Comparison of ENCODE assay signal across 24 mouse cellular contexts in genomic region chr3:28496806-28497502, GRCm38 (mm10).
A peak's percentile ranks its signal among the peaks of the same experiment; 100 is the strongest.
DNase-seq lines count a peak whose midpoint lies in the region; ATAC-seq and TF ChIP-seq lines count a peak whose summit lies in the region.
"Had no signal": no experiment of that assay in that cellular context is flagged by ENCODE, and none has a peak within 500 bp of the region (broad histone marks: within the 10 kb centered on the region; RNA-seq: fewer than 3 reads in every experiment).

No protein-coding gene starts in this region.

- no peak for TF ChIP-seq CTCF in layer of hippocampus, adult 2 months (conservative IDR thresholded peaks at IDR 0.05)
- TF ChIP-seq CTCF in brain, embryonic 14.5 days (IDR thresholded peaks at IDR 0.05; ENCODE audit: borderline replicate concordance, extremely low read depth, insufficient read depth, insufficient read length), result no peak

- H3K36me3 ChIP-seq in forebrain, embryonic 15.5 days, result no peaks in the 10 kb centered on the region
- H3K36me3 ChIP-seq in forebrain, embryonic 11.5 days (ENCODE audit: control insufficient read depth, insufficient read depth, low read length), result no peaks in the 10 kb centered on the region
- H3K36me3 ChIP-seq: kidney, embryonic 15.5 days; liver, embryonic 15.5 days; lung, embryonic 15.5 days; stomach, embryonic 15.5 days had no signal

- peaks cover 18% of the 10 kb centered on the region for H3K4me1 ChIP-seq in forebrain, embryonic 15.5 days
- H3K4me1 ChIP-seq in forebrain, embryonic 11.5 days (replicated peaks; ENCODE audit: control insufficient read depth, insufficient read depth, low read length), result no peaks in the 10 kb centered on the region; the same call in 1 of the 2 replicates
- H3K4me1 ChIP-seq: kidney, embryonic 15.5 days; liver, embryonic 15.5 days; lung, embryonic 15.5 days; stomach, embryonic 15.5 days had no signal

- no peak overlapping the region for H3K4me2 ChIP-seq in forebrain, embryonic 15.5 days (replicated peaks)
- no peak overlapping the region for H3K4me2 ChIP-seq in forebrain, embryonic 11.5 days (ENCODE audit: low read depth, low read length, severe bottlenecking)
- H3K4me2 ChIP-seq: kidney, embryonic 15.5 days; liver, embryonic 15.5 days; lung, embryonic 15.5 days; midbrain, embryonic 13.5 days; stomach, embryonic 15.5 days had no signal

- TF ChIP-seq POLR2A in brain, embryonic 14.5 days (IDR thresholded peaks at IDR 0.05; ENCODE audit: borderline replicate concordance, extremely low read depth, insufficient read depth, insufficient read length, poor library complexity, severe bottlenecking), result no peak

- 17% methylated on average over 3 of the region's 3 CpGs for WGBS in forebrain, embryonic 15.5 days
- 30% methylated on average over 3 of the region's 3 CpGs for WGBS in forebrain, embryonic 11.5 days

- H3K9ac ChIP-seq in forebrain, embryonic 15.5 days (replicated peaks), result no peak overlapping the region
- no peak overlapping the region for H3K9ac ChIP-seq in forebrain, embryonic 11.5 days (ENCODE audit: low read length)
- H3K9ac ChIP-seq: kidney, embryonic 15.5 days; liver, embryonic 15.5 days; lung, embryonic 15.5 days; midbrain, embryonic 13.5 days; stomach, embryonic 15.5 days had no signal

- H3K27me3 ChIP-seq in forebrain, embryonic 15.5 days, result no peaks in the 10 kb centered on the region
- H3K27me3 ChIP-seq in forebrain, embryonic 11.5 days (ENCODE audit: control insufficient read depth, insufficient read depth, low read length), result no peaks in the 10 kb centered on the region
- H3K27me3 ChIP-seq: kidney, embryonic 15.5 days; liver, embryonic 15.5 days; lung, embryonic 15.5 days; megakaryocyte, embryonic 14.5 days; midbrain, embryonic 13.5 days; stomach, embryonic 15.5 days had no signal

- H3K4me3 ChIP-seq in forebrain, embryonic 15.5 days, result no peak overlapping the region
- no peak overlapping the region for H3K4me3 ChIP-seq in forebrain, embryonic 11.5 days (ENCODE audit: low read depth, low read length)
- no peak overlapping the region for H3K4me3 ChIP-seq in layer of hippocampus, adult 2 months
- H3K4me3 ChIP-seq: erythroblast, embryonic 14.5 days; kidney, embryonic 15.5 days; liver, embryonic 15.5 days; lung, embryonic 15.5 days; megakaryocyte, embryonic 14.5 days; midbrain, embryonic 13.5 days; stomach, embryonic 15.5 days had no signal

- peak overlapping the region; percentile 51 for H3K27ac ChIP-seq in forebrain, embryonic 15.5 days (replicated peaks)
- H3K27ac ChIP-seq in forebrain, embryonic 11.5 days (ENCODE audit: low read depth, low read length), result no peak overlapping the region
- peak overlapping the region; percentile 76 for H3K27ac ChIP-seq in layer of hippocampus, adult 2 months
- H3K27ac ChIP-seq: kidney, embryonic 15.5 days; liver, embryonic 15.5 days; lung, embryonic 15.5 days; midbrain, embryonic 13.5 days; stomach, embryonic 15.5 days had no signal

- ATAC-seq in forebrain, embryonic 15.5 days (replicated peaks), result peak; percentile 39; the same call in 1 of the 2 replicates
- ATAC-seq in forebrain, embryonic 11.5 days (replicated peaks; ENCODE audit: low FRiP score), result no peak; the same call in 1 of the 2 replicates
- ATAC-seq: midbrain, embryonic 13.5 days had no signal

- DNase-seq in forebrain, embryonic 11.5 days (ENCODE audit: low spot score), result no peak
- no peak for DNase-seq in layer of hippocampus, adult 2 months (ENCODE audit: low spot score in 2 of 2)
- DNase-seq in layer of hippocampus, adult 11-12 months (ENCODE audit: low spot score), result no peak
- peak; percentile 70 for DNase-seq in brain, embryonic 14.5 days (ENCODE audit: low read depth)
- DNase-seq in retina, embryonic 14.5 days (ENCODE audit: low spot score), result peak; percentile 64
- no peak for DNase-seq in lung, postnatal 36 days
- no peak for DNase-seq in liver
- DNase-seq: adrenal gland, postnatal 14 days; cerebellum, adult 2 months; heart, postnatal 14 days; kidney, adult 18-20 months; kidney, postnatal 25 days; layer of hippocampus, postnatal 36 days; lung, postnatal 4 days; right cerebral cortex, postnatal 25 days; thymus, postnatal 14 days had no signal

- no peaks in the 10 kb centered on the region for H3K9me3 ChIP-seq in forebrain, embryonic 15.5 days
- no peaks in the 10 kb centered on the region for H3K9me3 ChIP-seq in forebrain, embryonic 11.5 days (ENCODE audit: control insufficient read depth, low read length)
- H3K9me3 ChIP-seq: kidney, embryonic 15.5 days; liver, embryonic 15.5 days; lung, embryonic 15.5 days; megakaryocyte, embryonic 14.5 days; midbrain, embryonic 13.5 days; stomach, embryonic 15.5 days had no signal

Comparison
In these comparisons a context has a peak if more than half of its experiments do, and no peak if none do; other contexts are left out.
1. DNase-seq: peak in brain, embryonic 14.5 days (single experiment) and retina, embryonic 14.5 days (single experiment); none in forebrain, embryonic 11.5 days (single experiment), layer of hippocampus, adult 2 months (0 of 2), layer of hippocampus, adult 11-12 months (single experiment), lung, postnatal 36 days (single experiment) and liver (single experiment).